Mouse (Mus musculus): ENCODE data around the gene Copa.

DNA sequence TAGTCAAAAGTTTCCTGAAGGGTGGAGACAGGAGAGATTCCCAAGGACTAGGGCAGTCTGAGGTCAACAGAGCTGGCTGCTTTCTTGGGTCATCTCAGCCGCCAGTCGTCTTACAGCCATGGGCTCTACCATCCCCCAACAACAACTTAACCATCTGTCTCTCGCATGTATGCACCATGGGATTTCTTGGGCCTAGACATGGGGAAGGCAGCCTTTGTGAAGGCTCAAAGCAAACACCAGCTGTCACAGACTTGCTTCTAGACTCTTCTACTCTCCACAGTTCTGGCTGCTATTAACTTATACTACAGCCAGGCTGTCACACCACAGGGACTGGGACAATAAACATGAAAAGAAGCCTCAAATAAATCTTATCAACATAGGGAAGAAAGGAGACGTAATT is 10.8 kb upstream of the Copa start:
- TF ChIP-seq CTCF (IDR thresholded peaks at IDR 0.05; ENCODE audit: control insufficient read depth, insufficient read depth, insufficient replicate concordance, low read depth, low read length) (no peak), POLR2A (IDR thresholded peaks at IDR 0.05; ENCODE audit: control insufficient read depth, low read depth, low read length) (no peak)

All from testis, adult 2 months (tissue).